Mouse (Mus musculus) activated CD4-positive, CD25-positive, alpha-beta regulatory T cell, adult 4 months (primary cell): ENCODE results near the gene Tmem198. TPM values are rescaled to one million over a fixed set of nuclear protein-coding genes. Genes with fewer than 3 reads are reported as not detected.

Experiments
- ATAC-seq: one replicate; pipeline ENCODE4 v1.8.0; 2017
- polyA plus RNA-seq, 2 experiments: library from polyadenylated mRNA; unstranded; fragments of 100-300 nt; shearing (Covaris generic); gene quantifications; one replicate each; pipeline ENCODE4 v1.2.1; 2017

The Tmem198 gene
- polyA plus RNA-seq, 2 experiments from 2014 or later: 0.40 TPM; not detected in 1

GRCm38 (mm10) chr1:75519576-75519975 lies 40.2 kb downstream of the Tmem198 start:
- no peak for ATAC-seq

- ATAC-seq: peak; percentile 93
Measured at GRCm38 (mm10) chr1:75521321-75522031, 42.1 kb downstream of the Tmem198 start, which contains the start of gene Stk11ip. Gene Stk11ip (plus strand): TSS chr1:75521529.

- no peak for ATAC-seq
Measured at GRCm38 (mm10) chr1:75524679-75525078, 45.3 kb downstream of the Tmem198 start.

GRCm38 (mm10) chr1:75530546-75530945 lies 51.2 kb downstream of the Tmem198 start:
- no peak for ATAC-seq

GRCm38 (mm10) chr1:75532280-75533172 lies 53.2 kb downstream of the Tmem198 start:
- ATAC-seq: no peak

- ATAC-seq: no peak
Measured at GRCm38 (mm10) chr1:75533325-75534252, 54.3 kb downstream of the Tmem198 start.

Other genes with a start within 250 kb of the Tmem198 start
- not detected for gene A630095N17Rik, start 247.4 kb upstream of the Tmem198 start, polyA plus RNA-seq
- gene Dnajb2, start 243.1 kb upstream of the Tmem198 start, polyA plus RNA-seq: 1 to 10 TPM; 5.9 to 7.1 TPM
- under 1 TPM; 0.37 to 0.47 TPM for gene Ptprn, start 215.0 kb upstream of the Tmem198 start, polyA plus RNA-seq
- not detected for gene Resp18, start 201.1 kb upstream of the Tmem198 start, polyA plus RNA-seq
- 10 to 100 TPM; 57.0 to 64.9 TPM for gene Dnpep, start 161.5 kb upstream of the Tmem198 start, polyA plus RNA-seq
- gene Des, start 119.2 kb upstream of the Tmem198 start, polyA plus RNA-seq: not detected
- not detected for gene Speg, start 104.2 kb upstream of the Tmem198 start, polyA plus RNA-seq
- gene Gmppa, start 43.6 kb upstream of the Tmem198 start, polyA plus RNA-seq: 10 to 100 TPM; 43.8 to 51.5 TPM
- not detected for gene Asic4, start 29.1 kb upstream of the Tmem198 start, polyA plus RNA-seq
- gene Chpf, start 225 bp upstream of the Tmem198 start, polyA plus RNA-seq: 1 to 10 TPM; 4.0 to 5.3 TPM
- gene Obsl1, start 26.9 kb downstream of the Tmem198 start, polyA plus RNA-seq: not detected
- not detected for gene Inha, start 27.5 kb downstream of the Tmem198 start, polyA plus RNA-seq
- gene Stk11ip, start 42.0 kb downstream of the Tmem198 start, polyA plus RNA-seq: 1 to 10 TPM; 7.7 to 9.4 TPM
- gene Slc4a3, start 66.7 kb downstream of the Tmem198 start, polyA plus RNA-seq: under 1 TPM in 1 of 2 experiments, not detected in 1; 0.07 TPM